Mouse (Mus musculus): Measurements from ENCODE around the gene 4930558K02Rik. TPM values are rescaled to one million over a fixed set of nuclear protein-coding genes. Genes with fewer than 3 reads are reported as not detected.

4930558K02Rik gene
- total RNA-seq (2023): not detected

GRCm38 (mm10) chr1:161979536-161979935, at the start of gene 4930558K02Rik:
Gene 4930558K02Rik, minus strand, starts transcription at chr1:161979636.

GRCm38 (mm10) chr1:161968589-161969407, 10.6 kb downstream of the 4930558K02Rik start, which contains the start of gene Pigc:
Gene Pigc, plus strand, starts transcription at chr1:161969186.

Other genes starting within 250 kb of the 4930558K02Rik start
- 10 to 100 TPM; 16.4 to 17.0 TPM for gene Fasl, start 191.1 kb downstream of the 4930558K02Rik start, total RNA-seq (2023)
- 100 to 1,000 TPM in 1 of 2 experiments, 10 to 100 TPM in 1; 81.0 to 135 TPM for gene Suco, start 103.0 kb downstream of the 4930558K02Rik start, total RNA-seq (2023)
- gene Pigc, start 10.4 kb downstream of the 4930558K02Rik start, total RNA-seq (2023): 10 to 100 TPM; 12.3 to 15.6 TPM

Data from T-cell, adult 66 days (primary cell).